Mouse (Mus musculus): ENCODE measurements around the gene Dnmbp. TPM values are rescaled to one million over a fixed set of nuclear protein-coding genes. Genes with fewer than 3 reads are reported as not detected.

Dnmbp gene
- total and polyA plus RNA-seq, 3 experiments: 5.4 to 9.4 TPM; not detected in 1

- Histone ChIP-seq H3K27me3 (ENCODE audit: control insufficient read depth in 1 of 2, insufficient read depth in 2 of 2, low read length in 2 of 2) (no peaks in the 10 kb centered on the region), H3K36me3 (ENCODE audit: control insufficient read depth in 1 of 2, insufficient read depth in 2 of 2, low read length in 2 of 2) (peaks cover 0 to 8% of the 10 kb centered on the region in 2 experiments; a peak in 2 of 4 replicates), H3K4me1 (ENCODE audit: control insufficient read depth in 1 of 2, insufficient read depth in 2 of 2, low read length in 2 of 2) (peaks cover 0 to 4% of the 10 kb centered on the region in 2 experiments; a peak in 1 of 4 replicates), H3K79me2 (ENCODE audit: control insufficient read depth, insufficient read depth, low read length, poor library complexity) (no peaks in the 10 kb centered on the region), H3K9me3 (replicated peaks; ENCODE audit: insufficient read depth, low read length) (no peaks in the 10 kb centered on the region), H3K9ac (ENCODE audit: control insufficient read depth, low read depth, low read length, poor library complexity, severe bottlenecking) (no peak overlapping the region), H3K4me3 (ENCODE audit: control insufficient read depth in 1 of 2, insufficient read depth in 1 of 2, low read depth in 2 of 2, low read length in 2 of 2) (no peak overlapping the region), H3K27ac (ENCODE audit: control insufficient read depth, low read depth, low read length) (no peak overlapping the region)
- TF ChIP-seq ZKSCAN1 (IDR thresholded peaks at IDR 0.05; ENCODE audit: low read depth, low read length) (no peak), RAD21 (IDR thresholded peaks at IDR 0.05; ENCODE audit: low read depth, low read length) (no peak), POLR2AphosphoS2 (IDR thresholded peaks at IDR 0.05; ENCODE audit: low read length) (no peak), MXI1 (IDR thresholded peaks at IDR 0.05; ENCODE audit: low read depth, low read length) (no peak), TBP (IDR thresholded peaks at IDR 0.05; ENCODE audit: low read depth, low read length) (no peak), JUND (IDR thresholded peaks at IDR 0.05; ENCODE audit: low read depth, low read length) (no peak)
- DNase-seq (ENCODE audit: low read depth, low spot score): no peak
These were observed 90.0 kb downstream of the Dnmbp start for GRCm38 (mm10) chr19:43850026-43850425.

GRCm38 (mm10) chr19:43847966-43848365 is 92.0 kb downstream of the Dnmbp start:
- H3K27ac ChIP-seq (ENCODE audit: control insufficient read depth, low read depth, low read length): no peak overlapping the region
- no peaks in the 10 kb centered on the region for H3K9me3 ChIP-seq (replicated peaks; ENCODE audit: insufficient read depth, low read length)
- DNase-seq (ENCODE audit: low read depth, low spot score): no peak
- TF ChIP-seq E2F4 (IDR thresholded peaks at IDR 0.05; ENCODE audit: borderline replicate concordance, low read depth, low read length) (no peak), TAL1 (IDR thresholded peaks at IDR 0.05; ENCODE audit: low read length) (no peak)
- no peak overlapping the region for H3K9ac ChIP-seq (ENCODE audit: control insufficient read depth, low read depth, low read length, poor library complexity, severe bottlenecking)
- H3K36me3 ChIP-seq (ENCODE audit: control insufficient read depth in 1 of 2, insufficient read depth in 2 of 2, low read length in 2 of 2): peaks cover 0 to 8% of the 10 kb centered on the region in 2 experiments; a peak in 2 of 4 replicates
- no peaks in the 10 kb centered on the region for H3K27me3 ChIP-seq (ENCODE audit: control insufficient read depth in 1 of 2, insufficient read depth in 2 of 2, low read length in 2 of 2)
- peaks cover 0 to 4% of the 10 kb centered on the region in 2 experiments; a peak in 1 of 4 replicates for H3K4me1 ChIP-seq (ENCODE audit: control insufficient read depth in 1 of 2, insufficient read depth in 2 of 2, low read length in 2 of 2)
- no peak overlapping the region for H3K4me3 ChIP-seq (ENCODE audit: control insufficient read depth in 1 of 2, insufficient read depth in 1 of 2, low read depth in 2 of 2, low read length in 2 of 2)
- H3K79me2 ChIP-seq (ENCODE audit: control insufficient read depth, insufficient read depth, low read length, poor library complexity): no peaks in the 10 kb centered on the region

- Histone ChIP-seq H3K36me3 (ENCODE audit: control insufficient read depth in 1 of 2, insufficient read depth in 2 of 2, low read length in 2 of 2) (peaks cover 0 to 5% of the 10 kb centered on the region in 2 experiments; a peak in 2 of 4 replicates), H3K27me3 (ENCODE audit: control insufficient read depth in 1 of 2, insufficient read depth in 2 of 2, low read length in 2 of 2) (no peaks in the 10 kb centered on the region), H3K9me3 (replicated peaks; ENCODE audit: insufficient read depth, low read length) (no peaks in the 10 kb centered on the region), H3K79me2 (ENCODE audit: control insufficient read depth, insufficient read depth, low read length, poor library complexity) (no peaks in the 10 kb centered on the region), H3K9ac (ENCODE audit: control insufficient read depth, low read depth, low read length, poor library complexity, severe bottlenecking) (no peak overlapping the region), H3K4me3 (ENCODE audit: control insufficient read depth in 1 of 2, insufficient read depth in 1 of 2, low read depth in 2 of 2, low read length in 2 of 2) (no peak overlapping the region), H3K27ac (ENCODE audit: control insufficient read depth, low read depth, low read length) (no peak overlapping the region), H3K4me1 (ENCODE audit: control insufficient read depth in 1 of 2, insufficient read depth in 2 of 2, low read length in 2 of 2) (peaks cover 0 to 2% of the 10 kb centered on the region in 2 experiments; a peak in 1 of 4 replicates)
- no peak for DNase-seq (ENCODE audit: low read depth, low spot score)
- TF ChIP-seq MEF2A (IDR thresholded peaks at IDR 0.05; ENCODE audit: extremely low read depth, insufficient replicate concordance, low read depth, low read length, poor library complexity, severe bottlenecking) (no peak), BHLHE40 (IDR thresholded peaks at IDR 0.05; ENCODE audit: borderline replicate concordance, low read depth, low read length) (no peak), MAFK (IDR thresholded peaks at IDR 0.05; ENCODE audit: borderline replicate concordance, low read depth, low read length) (no peak), ZKSCAN1 (IDR thresholded peaks at IDR 0.05; ENCODE audit: low read depth, low read length) (no peak), E2F4 (IDR thresholded peaks at IDR 0.05; ENCODE audit: borderline replicate concordance, low read depth, low read length) (no peak), HCFC1 (IDR thresholded peaks at IDR 0.05; ENCODE audit: low read depth, low read length) (no peak), ZNF384 (IDR thresholded peaks at IDR 0.05; ENCODE audit: low read depth, low read length) (no peak), NRF1 (IDR thresholded peaks at IDR 0.05; ENCODE audit: insufficient read depth, low read depth, low read length, poor library complexity, severe bottlenecking) (no peak), TCF12 (IDR thresholded peaks at IDR 0.05; ENCODE audit: low read depth, low read length) (no peak), TAL1 (IDR thresholded peaks at IDR 0.05; ENCODE audit: low read length) (no peak), EP300 (IDR thresholded peaks at IDR 0.05; ENCODE audit: low read depth in 1 of 2, low read length in 2 of 2) (no peak), USF1 (IDR thresholded peaks at IDR 0.05; ENCODE audit: low read depth, low read length) (no peak), POLR2AphosphoS5 (IDR thresholded peaks at IDR 0.05; ENCODE audit: borderline replicate concordance, low read depth, low read length) (no peak), SMC3 (IDR thresholded peaks at IDR 0.05; ENCODE audit: low read depth, low read length) (no peak), ELF1 (IDR thresholded peaks at IDR 0.05; ENCODE audit: low read depth, low read length) (no peak), MYB (IDR thresholded peaks at IDR 0.05; ENCODE audit: low read depth, low read length) (no peak), MXI1 (IDR thresholded peaks at IDR 0.05; ENCODE audit: low read depth, low read length) (no peak), GABPA (IDR thresholded peaks at IDR 0.05; ENCODE audit: low read depth, low read length) (no peak), MYC (IDR thresholded peaks at IDR 0.05; ENCODE audit: low read depth, low read length) (no peak)
These were observed 92.9 kb downstream of the Dnmbp start for GRCm38 (mm10) chr19:43847056-43847455.

Data from MEL (cell line).